Mouse (Mus musculus): Measurements from ENCODE around the gene H3f3b. TPM values are rescaled to one million over a fixed set of nuclear protein-coding genes. Genes with fewer than 3 reads are reported as not detected.
"Not testable (repeated sequence)": the region's sequence is repeated elsewhere in the genome, so short reads cannot be mapped to it uniquely, and the experiment has no call there.

H3f3b gene
- total RNA-seq, 2 experiments from 2014 or later: 184 to 193 TPM

- intact Hi-C loops (cut with DNase I): no loop called here
- DNase-seq: peak; percentile 82 to 86
Measured at GRCm38 (mm10) chr11:116023771-116024355, 3.9 kb downstream of the H3f3b start.

- DNase-seq; intact Hi-C loops (cut with DNase I): not testable (repeated sequence)
Measured at GRCm38 (mm10) chr11:116023074-116023770, 4.5 kb downstream of the H3f3b start.

- intact Hi-C loops (cut with DNase I): no loop called here
- no peak for DNase-seq
Measured at GRCm38 (mm10) chr11:116022256-116022780, 5.4 kb downstream of the H3f3b start.

- DNase-seq: no peak
- intact Hi-C loops (cut with DNase I): no loop called here
Measured at GRCm38 (mm10) chr11:116021328-116022220, 6.2 kb downstream of the H3f3b start.

- no peak for DNase-seq
- intact Hi-C loops (cut with DNase I): no loop called here
Measured at GRCm38 (mm10) chr11:116020519-116020922, 7.2 kb downstream of the H3f3b start.

- intact Hi-C loops (cut with DNase I): no loop called here
- DNase-seq: peak in 1 of 2 experiments; percentile 41
Measured at GRCm38 (mm10) chr11:116019976-116020411, 7.8 kb downstream of the H3f3b start.

- intact Hi-C loops (cut with DNase I): no loop called here
- DNase-seq: no peak
Measured at GRCm38 (mm10) chr11:116019360-116019791, 8.4 kb downstream of the H3f3b start.

GRCm38 (mm10) chr11:116018867-116019266, 8.9 kb downstream of the H3f3b start:
- DNase-seq; intact Hi-C loops (cut with DNase I): not testable (repeated sequence)

- intact Hi-C loops (cut with DNase I): no loop called here
- peak; percentile 35 to 55 for DNase-seq
Measured at GRCm38 (mm10) chr11:116018106-116018505, 9.7 kb downstream of the H3f3b start.

GRCm38 (mm10) chr11:116014821-116015220, 12.9 kb downstream of the H3f3b start:
- DNase-seq: no peak
- intact Hi-C loops (cut with DNase I): no loop called here

- intact Hi-C loops (cut with DNase I): no loop called here
- DNase-seq: peak; percentile 91 to 92
Measured at GRCm38 (mm10) chr11:116012262-116012947, 15.4 kb downstream of the H3f3b start, which contains the start of gene Galk1. Galk1 (minus strand) TSS chr11:116012719.

GRCm38 (mm10) chr11:116011529-116012261, 16.1 kb downstream of the H3f3b start:
- no peak for DNase-seq
- intact Hi-C loops (cut with DNase I): no loop called here

GRCm38 (mm10) chr11:116010948-116011347, 16.8 kb downstream of the H3f3b start:
- no peak for DNase-seq
- intact Hi-C loops (cut with DNase I): no loop called here

GRCm38 (mm10) chr11:116010146-116010545, 17.6 kb downstream of the H3f3b start:
- intact Hi-C loops (cut with DNase I): no loop called here
- no peak for DNase-seq

- intact Hi-C loops (cut with DNase I): no loop called here
- no peak for DNase-seq
Measured at GRCm38 (mm10) chr11:116009661-116010060, 18.1 kb downstream of the H3f3b start.

- DNase-seq: no peak
- intact Hi-C loops (cut with DNase I): no loop called here
Measured at GRCm38 (mm10) chr11:116008832-116009375, 18.9 kb downstream of the H3f3b start.

- intact Hi-C loops (cut with DNase I): no loop called here
- DNase-seq: no peak
Measured at GRCm38 (mm10) chr11:116008411-116008810, 19.4 kb downstream of the H3f3b start.

GRCm38 (mm10) chr11:116007095-116007850, 20.5 kb downstream of the H3f3b start:
- no peak for DNase-seq
- intact Hi-C loops (cut with DNase I): no loop called here
